Mouse (Mus musculus): ENCODE measurements around the gene Srek1. TPM values are rescaled to one million over a fixed set of nuclear protein-coding genes. Genes with fewer than 3 reads are reported as not detected.

Srek1 gene
- total RNA-seq (2021), result 100 to 1,000 TPM in 1 of 2 experiments, 10 to 100 TPM in 1; 82.5 to 110 TPM

DNA sequence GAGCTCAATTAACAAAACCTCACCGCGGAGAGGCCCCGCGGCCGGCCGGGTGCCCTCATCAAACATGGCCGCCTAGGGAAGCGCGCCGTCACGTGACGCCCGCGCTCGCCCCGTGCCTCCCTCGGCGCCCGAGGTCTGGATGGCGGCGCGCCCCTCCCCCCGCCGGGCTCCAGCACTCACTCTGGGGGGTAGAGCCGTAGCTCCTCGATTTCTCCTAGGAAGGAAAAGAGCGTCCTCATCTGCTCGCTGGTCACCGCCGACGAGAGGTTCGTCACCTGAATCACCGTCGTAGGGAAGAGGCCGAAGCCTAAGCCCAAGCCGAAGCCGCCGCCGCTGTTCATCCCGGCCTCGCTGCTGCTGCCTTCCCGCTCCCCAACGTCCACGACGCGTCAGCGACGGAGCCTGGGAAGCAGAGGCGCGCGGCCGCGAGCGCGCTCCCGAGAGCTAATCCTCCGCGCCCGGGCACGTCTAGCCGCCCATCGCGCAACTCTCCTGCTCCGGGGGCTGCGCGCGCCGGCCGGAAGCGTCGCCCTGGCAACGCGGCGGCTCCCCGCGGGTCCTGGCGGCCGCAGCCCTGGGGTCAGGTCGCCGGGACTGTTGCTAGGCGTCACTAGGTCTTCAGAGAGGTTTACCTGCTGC lies at the start of gene Srek1:
Srek1 (minus strand) TSS at position 490 of the 639 bp plus-strand sequence.
- DNase-seq, result peak; percentile 94 to 96

DNA sequence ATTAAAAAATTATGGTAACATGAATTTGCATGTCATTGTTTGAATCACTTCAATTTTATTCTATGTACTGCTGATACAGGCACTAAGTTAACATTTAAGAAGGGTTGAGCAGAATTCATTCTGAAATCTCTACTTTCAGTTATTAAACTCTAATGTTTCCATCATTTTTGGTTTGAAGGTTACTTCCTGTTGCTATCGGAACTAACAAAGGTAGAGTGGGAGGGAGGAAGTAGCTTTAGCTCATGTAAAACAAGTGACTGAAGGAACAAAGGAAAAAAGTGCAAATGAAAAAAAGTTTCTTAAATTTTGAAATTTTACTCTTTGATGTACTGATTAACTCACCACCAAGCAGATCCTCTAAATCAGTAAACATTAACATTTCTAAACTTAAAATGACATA lies 47.9 kb upstream of the Srek1 start:
- no peak for DNase-seq

DNA sequence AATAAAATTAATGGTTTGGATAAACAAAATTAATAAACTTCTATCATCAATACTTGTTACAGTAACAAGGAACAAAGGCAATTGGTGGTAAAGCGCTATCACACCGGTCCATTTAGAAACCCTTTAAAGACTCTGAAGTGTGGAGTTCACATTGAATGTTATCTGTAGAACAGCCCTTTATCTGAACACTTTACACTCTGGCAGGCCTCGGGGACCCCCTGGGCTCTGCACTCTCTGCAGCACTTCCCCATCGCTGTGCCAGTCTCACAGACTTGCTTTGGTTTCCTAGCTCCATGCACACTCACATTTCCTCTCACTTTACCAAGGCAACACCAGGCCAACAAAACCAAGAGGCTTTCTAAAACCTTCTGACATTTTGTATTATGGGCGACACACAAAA lies 45.0 kb upstream of the Srek1 start:
- no peak for DNase-seq

DNA sequence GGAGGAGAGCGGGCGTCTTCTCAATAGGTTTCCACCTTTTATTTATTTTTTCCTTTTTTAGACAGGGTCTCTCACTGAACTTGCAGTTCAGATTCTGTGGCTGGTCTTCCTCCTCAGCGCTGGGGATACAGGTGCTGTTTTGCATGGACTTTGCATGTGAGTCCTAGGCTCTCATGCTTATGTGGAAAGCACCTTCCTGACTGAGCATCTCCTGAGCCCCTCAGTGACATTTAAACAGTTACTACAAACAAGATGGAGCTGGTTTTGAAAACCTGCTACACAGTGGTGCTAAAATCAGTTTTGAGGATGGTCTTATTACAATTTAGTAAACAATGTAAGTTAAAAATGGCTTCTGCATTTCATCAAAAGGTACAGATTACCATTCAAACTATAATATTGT lies 43.5 kb upstream of the Srek1 start:
- DNase-seq, result no peak

DNA sequence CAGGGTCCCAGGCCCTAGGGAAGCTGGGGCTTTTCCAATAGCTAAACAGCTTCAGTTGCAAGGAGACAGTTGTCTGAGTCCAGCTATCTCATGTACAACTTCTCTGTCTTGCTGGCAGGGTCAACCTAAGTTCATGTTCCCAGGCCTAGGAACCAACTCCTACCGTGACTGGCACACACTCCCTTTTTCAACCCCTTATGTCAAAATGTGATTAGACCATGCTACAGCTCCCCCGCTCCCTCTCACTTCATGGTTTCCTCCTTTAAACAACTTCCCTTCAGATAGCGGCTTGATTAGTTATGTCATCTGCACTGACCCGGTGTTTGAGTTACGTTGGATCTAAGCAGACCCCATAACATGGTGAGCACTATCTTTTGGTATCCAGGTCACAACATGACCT lies 33.1 kb upstream of the Srek1 start:
- DNase-seq, result no peak

DNA sequence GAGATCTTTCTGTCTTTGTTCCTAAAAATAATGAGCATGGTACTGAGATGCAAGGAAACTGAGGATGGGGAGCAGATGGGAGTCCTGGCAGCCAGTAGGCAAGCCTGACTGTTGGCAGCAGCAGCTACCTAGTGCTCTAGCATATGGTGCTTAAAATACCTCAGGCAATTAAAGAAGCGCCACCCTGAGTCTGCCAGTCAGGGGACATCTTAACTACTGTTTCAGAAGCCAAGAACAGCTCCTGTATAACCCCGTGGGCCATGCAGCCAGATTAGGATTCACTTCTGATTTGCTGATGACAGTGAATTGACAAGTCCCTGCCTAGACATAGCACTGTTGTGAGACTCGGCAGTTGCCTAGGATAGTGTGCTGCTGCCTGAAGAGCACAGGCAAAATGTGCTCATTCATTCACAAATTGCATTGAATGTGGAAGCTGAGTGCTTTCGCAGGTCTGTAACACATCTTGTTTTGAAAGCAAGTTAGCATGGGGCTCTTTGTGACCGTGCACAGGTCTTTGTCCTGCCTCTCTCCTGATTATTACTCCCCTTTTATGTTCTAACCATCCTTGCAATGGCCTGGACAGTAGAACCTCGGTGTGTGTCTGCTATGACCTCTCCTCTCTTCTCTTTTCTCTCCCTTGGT lies 31.9 kb upstream of the Srek1 start:
- DNase-seq, result peak; percentile 47 to 59

DNA sequence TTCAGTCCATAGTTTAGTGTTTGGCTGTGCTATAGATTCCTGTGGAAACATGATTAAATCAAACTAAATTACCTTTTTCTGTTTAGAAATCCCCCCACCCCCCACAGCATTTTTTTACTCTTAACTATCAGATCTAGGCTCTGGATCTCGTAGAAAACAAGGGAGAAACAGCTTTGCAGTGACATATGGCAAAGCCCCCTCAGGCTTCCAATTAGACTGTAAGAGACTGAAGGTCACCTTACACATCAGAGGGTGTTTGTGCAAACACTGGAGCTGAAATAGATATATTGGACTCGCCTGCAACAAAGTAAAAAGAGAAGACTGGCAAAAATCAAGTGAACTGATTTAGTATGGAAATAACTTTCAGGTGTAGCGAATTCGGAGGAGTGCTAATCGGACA lies 29.3 kb upstream of the Srek1 start:
- DNase-seq, result no peak

DNA sequence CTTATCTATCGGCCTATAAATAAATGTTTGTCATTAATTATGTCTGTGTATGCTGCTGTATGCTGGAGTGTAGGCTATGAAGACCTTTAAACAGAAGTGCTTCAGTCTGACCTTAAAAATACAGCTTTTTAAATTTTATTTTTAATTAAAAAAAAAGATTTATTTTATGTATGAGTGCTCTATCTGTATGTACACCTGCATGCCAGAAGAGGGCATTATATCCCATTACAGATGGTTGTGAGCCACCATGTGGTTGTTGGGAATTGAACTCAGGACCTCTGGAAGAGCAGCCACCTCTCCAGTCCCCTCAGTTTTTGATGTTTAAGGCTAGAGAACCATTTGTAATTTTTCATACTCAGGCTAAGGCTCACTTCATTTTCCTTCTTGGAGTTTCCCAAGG lies 26.6 kb upstream of the Srek1 start:
- no peak for DNase-seq

DNA sequence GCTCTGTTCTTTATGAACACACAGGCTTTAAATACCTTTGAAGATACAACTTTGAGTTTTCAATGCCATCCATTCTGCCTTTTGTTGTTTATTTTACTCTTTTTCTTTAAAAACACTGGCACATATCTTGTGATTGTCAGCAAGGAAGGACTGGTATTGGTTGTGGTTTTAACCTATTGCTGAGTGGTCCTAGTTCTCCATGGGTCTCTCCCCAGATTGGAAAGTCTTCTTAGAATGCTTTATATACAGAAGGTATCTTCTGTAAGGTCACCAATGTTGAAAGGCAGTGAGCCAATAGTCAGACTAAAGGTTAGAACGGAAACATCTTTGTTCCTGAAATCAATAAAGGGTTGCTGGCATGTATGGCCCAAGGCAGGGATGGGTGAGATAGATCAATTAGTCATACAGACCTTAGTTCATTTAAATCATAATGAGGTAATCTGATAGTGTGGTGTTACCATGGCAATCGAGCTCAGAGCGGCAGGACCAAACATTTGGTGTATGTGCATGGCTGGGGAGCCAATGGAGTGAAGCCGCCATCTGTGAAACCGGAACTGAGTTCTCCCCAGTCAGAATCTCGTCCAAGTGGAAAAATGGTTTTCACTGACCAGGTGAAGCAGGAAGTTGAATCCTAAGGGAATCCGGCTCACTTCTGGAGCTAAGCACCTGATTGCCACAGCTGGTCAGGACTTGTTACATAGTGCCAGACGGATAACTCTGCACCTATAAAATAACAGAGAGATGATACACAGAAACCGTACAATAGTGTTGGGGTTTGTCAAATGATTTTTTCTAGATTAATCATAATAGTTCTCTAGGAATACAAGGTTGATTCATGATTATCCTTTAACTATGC lies 20.5 kb upstream of the Srek1 start:
- no peak for DNase-seq

DNA sequence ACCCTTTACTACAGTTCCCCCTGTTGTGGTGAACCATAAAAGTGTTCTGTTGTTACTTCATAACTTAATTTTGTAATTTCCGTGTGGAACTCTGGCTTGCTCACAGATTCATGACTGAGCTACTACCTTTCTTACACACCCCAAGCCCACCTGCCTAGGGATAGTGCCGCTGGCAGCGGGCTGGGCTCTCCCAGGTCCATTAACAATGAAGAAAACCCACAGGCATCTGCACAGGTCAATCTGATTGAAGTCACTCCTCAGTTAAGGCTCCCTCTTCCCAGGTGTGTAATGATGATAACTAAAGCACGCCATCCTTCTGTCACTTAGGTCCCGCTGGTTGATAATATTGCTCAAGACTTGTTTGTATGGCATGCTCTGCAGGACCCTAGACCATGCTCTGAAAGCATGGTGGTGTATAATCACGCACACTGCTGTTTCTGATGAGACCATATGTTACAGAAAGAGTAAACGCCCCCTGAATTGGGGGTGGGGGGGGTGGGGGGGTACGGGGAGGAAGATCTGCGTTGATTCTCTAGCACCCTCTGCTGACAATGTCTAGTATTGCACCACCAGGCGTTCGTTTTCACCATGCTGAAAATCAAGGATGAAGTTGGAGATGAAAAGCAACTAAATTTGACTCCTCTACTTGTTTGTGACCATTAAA lies 5.6 kb upstream of the Srek1 start:
- peak in 1 of 2 experiments; percentile 34 for DNase-seq

DNA sequence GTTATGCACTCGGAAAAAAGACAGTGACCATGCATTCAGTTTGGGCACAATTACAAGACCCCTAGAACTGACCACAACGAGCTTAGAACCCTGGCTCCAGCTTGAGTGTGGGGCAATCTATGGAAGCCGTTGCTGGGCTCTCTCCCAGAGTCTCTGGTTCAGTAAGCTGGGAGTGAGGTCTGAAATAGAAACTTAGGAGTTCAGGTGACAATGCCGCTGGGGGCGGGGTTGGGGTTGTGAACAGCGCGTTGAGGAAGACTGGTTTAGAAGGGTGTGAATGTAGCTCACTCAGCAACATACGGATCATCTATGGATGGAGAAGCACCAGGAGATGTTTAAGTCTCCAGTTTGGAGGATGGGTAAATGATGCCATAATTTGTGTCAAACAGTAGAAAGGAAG lies 2.7 kb upstream of the Srek1 start:
- DNase-seq, result no peak

DNA sequence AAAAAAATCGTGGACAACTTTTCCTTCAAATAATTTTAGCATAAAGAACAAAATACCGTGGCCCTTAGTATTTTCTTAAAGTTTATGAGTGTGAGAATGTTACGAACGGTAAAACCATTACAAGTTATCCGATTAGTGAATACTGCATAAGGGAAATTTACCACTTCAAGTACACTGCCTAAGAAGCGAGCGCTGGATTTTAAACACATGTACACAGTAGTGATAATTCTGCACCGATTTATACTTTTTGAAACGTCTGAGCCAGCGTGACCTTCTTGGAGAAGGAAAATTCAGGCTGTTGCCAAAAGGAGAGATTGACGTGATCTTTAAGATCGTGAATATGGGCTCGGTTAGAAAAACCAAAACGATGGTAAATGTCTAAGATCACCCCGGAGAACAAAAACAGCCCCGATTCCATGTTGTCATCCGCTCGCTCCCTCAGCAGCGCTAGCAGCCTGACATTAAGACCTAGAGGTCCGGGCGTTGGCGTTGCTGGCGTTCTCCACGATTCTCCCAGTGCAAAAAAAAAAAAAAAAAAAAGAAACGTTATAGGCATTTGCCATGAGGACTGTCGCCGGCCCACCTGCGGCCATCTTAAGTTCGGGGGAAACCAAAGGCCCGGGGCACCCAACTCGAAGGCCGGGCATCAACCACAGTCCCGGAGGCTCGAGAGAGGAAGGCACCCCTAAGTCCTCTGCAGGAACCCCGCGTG lies 845 bp downstream of the Srek1 start:
- peak in 1 of 2 experiments; percentile 14 for DNase-seq

DNA sequence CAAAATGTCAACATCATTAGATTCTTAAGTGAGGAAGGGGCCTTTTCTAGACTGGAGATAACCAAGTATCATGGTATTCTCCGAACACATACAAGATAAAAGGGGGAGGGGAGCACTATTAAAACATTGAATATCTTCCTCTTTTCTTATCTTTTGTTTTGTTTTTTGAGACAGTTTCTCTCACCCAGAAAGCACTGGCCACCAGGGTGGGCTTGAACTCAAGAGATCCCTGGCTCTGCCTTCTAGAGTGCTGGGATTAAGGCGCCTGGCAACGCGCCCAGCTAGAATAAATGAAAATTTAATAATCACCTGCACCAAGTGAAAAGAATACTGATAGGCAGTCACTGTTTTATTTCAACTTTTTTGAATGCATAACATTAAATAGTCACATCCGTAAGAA lies 1.5 kb downstream of the Srek1 start:
- no peak for DNase-seq

DNA sequence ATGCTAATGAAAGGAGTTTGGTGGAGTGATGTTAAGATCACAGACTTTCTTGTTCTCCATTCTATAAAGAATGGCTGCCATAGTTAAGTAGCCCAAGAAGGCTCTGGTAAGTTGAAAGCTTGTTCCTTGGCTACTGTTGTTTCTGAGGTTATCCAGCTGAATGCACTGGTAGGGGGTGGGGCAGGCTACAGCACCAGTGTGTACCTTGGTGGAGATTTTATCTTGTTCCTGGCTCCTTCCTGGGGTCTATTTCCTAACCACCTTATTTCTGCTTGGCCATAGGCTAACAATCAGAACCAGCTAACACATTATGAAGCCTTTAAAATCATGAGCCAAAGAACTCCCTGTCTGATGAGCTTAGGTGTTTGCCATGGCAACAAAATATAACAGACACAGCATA lies 3.6 kb downstream of the Srek1 start:
- no peak for DNase-seq

DNA sequence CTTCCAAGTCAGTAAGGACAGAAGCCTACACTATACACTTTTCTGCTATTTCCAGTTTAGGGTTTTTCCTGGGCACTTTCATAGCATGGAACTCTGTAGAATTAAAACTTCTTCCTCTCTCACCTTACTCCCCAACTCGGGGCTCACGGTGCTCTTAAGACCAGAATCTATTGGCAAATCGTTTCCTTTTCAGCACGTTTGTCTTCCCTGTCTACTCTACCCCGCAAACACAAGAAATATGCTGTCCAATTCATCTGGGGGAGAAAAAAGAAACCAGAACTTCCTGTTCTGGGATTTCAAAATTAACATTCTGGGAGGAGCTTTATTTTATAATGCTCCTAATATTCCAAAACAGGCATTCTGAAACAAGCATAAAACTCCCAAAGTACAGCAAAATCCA lies 6.5 kb downstream of the Srek1 start:
- DNase-seq, result no peak

DNA sequence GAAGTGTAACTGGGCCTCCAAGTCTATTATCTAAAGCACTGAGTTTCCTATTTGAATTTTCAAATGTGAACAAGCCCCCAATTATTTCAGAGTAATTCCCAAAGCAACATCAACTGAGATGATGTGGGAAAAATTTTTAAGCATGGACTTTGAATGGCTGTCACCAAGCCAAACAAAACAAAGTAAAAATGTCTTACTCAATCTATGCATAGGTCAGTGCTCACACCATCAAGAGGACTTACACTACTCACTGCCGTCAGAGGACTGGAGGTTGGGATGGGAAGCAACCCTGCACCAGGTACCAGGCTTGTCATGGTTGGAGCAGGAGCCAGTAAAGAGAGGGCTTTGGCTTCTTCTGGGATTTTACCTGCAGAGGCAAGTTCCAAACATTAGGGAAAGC lies 10.8 kb downstream of the Srek1 start:
- no peak for DNase-seq

DNA sequence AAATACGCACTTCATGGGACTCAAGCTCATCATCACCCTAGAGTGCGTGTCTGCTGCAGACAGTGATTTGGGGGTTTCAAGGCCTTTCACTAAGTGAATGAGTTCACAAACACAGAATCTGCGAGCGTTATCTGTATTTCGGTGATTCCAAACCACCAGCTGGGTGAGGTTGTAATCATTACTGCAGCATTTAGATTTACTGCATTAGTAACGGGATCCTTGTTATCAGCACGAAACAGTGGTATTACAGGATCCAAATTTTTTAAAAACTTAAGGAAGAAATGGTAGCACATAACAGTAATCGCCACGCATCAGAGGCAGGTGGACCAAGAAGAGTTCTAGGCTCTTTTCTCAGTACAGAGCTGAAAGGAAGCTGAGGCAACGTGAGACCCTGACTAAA lies 12.4 kb downstream of the Srek1 start:
- no peak for DNase-seq

DNA sequence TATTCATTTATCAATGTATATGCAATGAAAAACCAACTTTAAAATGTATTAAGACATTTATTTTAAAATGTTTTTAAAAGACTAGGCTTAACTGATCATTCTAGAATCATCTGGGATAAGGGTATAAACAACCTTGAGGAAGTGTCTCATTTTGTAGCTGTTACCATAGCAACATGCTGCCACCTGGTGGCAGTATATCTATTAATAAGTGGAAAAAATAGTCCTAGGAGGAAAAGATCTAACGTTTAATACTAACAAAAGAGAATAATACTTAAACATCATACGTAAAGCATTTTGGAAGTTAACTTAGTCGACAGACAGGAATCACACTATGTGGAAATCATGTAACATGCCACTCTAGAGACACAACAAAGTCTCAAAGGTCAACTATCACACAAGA lies 23.0 kb downstream of the Srek1 start:
- DNase-seq, result no peak

DNA sequence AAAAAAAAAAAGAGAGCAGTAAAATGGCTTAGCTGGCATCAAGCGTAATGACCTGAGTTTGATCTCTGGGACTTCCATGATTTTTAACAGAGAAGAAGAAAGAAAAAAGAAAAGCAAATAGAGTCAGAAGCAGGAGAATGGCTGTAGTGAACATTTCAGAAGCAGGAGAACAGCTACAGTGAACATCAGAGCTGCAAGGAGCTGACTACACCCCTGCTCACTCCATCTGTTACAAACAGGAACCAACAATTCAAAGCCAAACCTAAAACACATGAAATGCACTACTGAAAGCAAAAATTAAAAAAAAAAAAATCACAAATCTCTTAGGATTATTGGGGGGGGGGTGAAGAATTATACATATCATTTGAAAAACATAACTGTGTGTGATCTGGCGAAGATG lies 28.7 kb downstream of the Srek1 start:
- DNase-seq, result no peak

DNA sequence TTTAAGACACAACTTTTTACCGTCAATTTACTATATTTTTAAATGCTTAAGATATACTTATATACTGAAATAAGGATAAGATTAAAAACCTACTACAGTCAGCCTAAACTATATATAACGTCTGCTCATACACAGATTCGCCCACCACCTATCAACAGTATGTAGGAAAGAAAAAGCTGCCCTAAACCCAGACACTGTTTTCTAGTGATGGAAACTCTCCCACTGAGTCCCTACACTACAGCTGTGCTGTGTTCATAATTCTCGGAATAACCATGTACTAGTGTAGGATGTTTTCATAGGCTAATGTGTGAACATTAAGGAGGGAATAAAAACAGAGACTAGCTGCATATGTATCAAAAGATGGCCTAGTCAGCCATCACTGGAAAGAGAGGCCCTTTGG lies 29.2 kb downstream of the Srek1 start:
- no peak for DNase-seq

DNA sequence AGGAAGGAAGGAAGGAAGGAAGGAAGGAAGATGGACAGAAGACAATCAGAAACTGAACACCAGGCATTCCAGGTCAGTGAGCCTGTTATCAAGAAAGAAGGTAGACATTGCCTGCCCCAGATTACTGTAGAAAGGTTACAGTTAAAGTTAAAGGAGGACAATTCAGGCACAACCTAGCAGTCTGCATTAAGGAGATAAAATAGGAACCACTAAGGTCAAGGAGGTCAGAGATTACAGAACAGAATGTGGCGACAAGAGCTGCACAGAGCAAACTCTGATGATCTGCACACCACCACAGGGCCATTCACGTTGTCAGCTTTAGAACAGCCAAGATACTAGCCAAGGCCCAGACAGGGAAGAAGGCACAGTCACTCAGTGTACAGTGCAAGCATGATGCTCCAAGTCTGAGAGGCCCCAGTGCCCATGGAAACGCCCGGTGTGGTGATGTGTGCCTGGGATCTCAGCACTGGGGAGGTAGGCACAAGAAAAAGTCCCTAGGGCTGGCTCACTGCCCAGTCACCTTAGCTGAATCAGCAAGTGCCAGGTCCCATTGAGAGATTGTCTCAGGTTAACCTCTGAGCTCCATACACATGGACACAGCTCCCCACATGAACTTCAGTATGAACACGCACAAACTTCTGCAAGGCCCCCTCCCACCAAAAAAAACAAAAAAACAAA lies 38.9 kb downstream of the Srek1 start:
- no peak for DNase-seq

DNA sequence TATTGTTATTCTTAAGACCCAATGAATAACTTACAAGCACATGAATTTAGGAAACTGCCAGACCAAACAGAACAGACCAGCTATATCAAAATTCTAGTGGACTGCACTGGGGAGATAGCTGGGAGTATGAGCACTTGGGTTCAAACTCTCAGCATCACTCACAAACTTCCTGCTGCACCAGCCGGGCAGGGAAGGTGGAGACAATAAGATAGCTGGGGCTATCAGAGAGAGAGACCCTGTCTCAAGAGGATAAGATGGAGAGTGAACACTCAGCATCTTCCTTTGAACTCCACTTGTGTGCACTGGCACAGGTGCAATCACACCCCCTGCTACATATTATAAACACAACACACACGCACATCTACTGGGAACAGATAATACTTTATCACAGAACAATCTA lies 47.5 kb downstream of the Srek1 start:
- no peak for DNase-seq

Measured in layer of hippocampus, postnatal 36 days (tissue).